Mouse (Mus musculus): Measurements from ENCODE around the gene Acap1. TPM values are rescaled to one million over a fixed set of nuclear protein-coding genes. Genes with fewer than 3 reads are reported as not detected.

The Acap1 gene
- polyA plus RNA-seq, 1 experiment, result 11.6 TPM

DNA sequence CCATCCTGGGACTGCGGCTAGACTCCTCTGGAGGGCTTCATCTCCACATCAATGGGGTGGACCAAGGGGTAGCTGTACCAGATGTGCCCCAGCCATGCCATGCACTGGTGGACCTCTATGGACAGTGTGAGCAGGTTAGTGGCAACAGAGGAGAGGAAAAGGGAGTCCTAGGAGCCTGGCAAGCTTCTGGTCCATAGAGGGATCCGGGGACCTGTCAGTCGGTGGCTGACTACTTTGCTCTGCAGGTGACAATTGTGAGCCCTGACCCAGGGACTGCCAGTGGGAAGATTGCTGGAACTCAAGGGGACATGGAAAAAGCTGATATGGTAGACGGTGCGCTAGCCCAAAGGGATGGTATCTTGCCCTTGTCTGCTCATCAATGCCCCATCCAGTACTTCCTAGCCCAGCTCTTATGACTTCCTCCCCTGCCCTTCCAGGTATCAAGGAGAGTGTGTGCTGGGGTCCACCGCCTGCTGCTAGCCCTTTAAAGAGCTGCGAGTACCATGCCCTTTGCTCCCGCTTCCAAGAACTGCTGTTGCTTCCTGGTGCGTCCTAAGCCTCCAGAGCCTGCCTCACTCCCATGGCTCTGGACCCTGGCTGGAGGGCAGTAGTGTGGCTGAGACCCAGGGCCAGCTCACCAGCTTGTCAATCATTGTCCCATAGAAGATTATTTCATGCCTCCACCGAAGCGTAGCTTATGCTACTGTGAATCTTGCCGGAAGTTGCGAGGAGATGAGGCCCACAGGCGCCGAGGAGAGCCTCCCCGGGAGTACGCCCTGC is 15.6 kb upstream of the Acap1 start:
- Histone ChIP-seq H3K27ac (ENCODE audit: insufficient read depth, low read depth, low read length) (peak overlapping the region; percentile 52; the same call in 1 of the 2 replicates), H3K36me3 (ENCODE audit: control insufficient read depth, insufficient read depth, low read length) (peaks cover 70% of the 10 kb centered on the region), H3K27me3 (ENCODE audit: control insufficient read depth, insufficient read depth, low read length) (no peaks in the 10 kb centered on the region), H3K4me3 (ENCODE audit: low read depth, low read length) (peak overlapping the region; percentile 45), H3K4me1 (ENCODE audit: control insufficient read depth, insufficient read depth, insufficient read length, low read length) (peaks cover 9% of the 10 kb centered on the region)
- TF ChIP-seq CTCF (IDR thresholded peaks at IDR 0.05; ENCODE audit: extremely low read depth, insufficient read length, insufficient replicate concordance, low read depth, low read length) (no peak), POLR2A (IDR thresholded peaks at IDR 0.05; ENCODE audit: low read depth, low read length) (no peak)
- 77% methylated on average over 17 of the region's 17 CpGs for WGBS

- 89% methylated on average over 8 of the region's 8 CpGs for WGBS
These were observed 14.8 kb upstream of the Acap1 start for GRCm38 (mm10) chr11:69910177-69910576.

GRCm38 (mm10) chr11:69909174-69909573 is 13.8 kb upstream of the Acap1 start:
- Histone ChIP-seq H3K4me1 (ENCODE audit: control insufficient read depth, insufficient read depth, insufficient read length, low read length) (peaks cover 3% of the 10 kb centered on the region; the same call in 1 of the 2 replicates), H3K27me3 (ENCODE audit: control insufficient read depth, insufficient read depth, low read length) (no peaks in the 10 kb centered on the region), H3K36me3 (ENCODE audit: control insufficient read depth, insufficient read depth, low read length) (peaks cover 74% of the 10 kb centered on the region), H3K4me3 (ENCODE audit: low read depth, low read length) (no peak overlapping the region), H3K27ac (ENCODE audit: insufficient read depth, low read depth, low read length) (no peak overlapping the region)
- TF ChIP-seq POLR2A (IDR thresholded peaks at IDR 0.05; ENCODE audit: low read depth, low read length), result no peak
- no peak for TF ChIP-seq CTCF (IDR thresholded peaks at IDR 0.05; ENCODE audit: extremely low read depth, insufficient read length, insufficient replicate concordance, low read depth, low read length)
- 87% methylated on average over 5 of the region's 5 CpGs for WGBS

More at GRCm38 (mm10) chr11:69910177-69910576, 14.8 kb upstream of the Acap1 start:
- H3K4me3 ChIP-seq (ENCODE audit: low read depth, low read length), result no peak overlapping the region
- H3K36me3 ChIP-seq (ENCODE audit: control insufficient read depth, insufficient read depth, low read length), result peaks cover 72% of the 10 kb centered on the region
- no peaks in the 10 kb centered on the region for H3K27me3 ChIP-seq (ENCODE audit: control insufficient read depth, insufficient read depth, low read length)
- H3K27ac ChIP-seq (ENCODE audit: insufficient read depth, low read depth, low read length), result no peak overlapping the region
- H3K4me1 ChIP-seq (ENCODE audit: control insufficient read depth, insufficient read depth, insufficient read length, low read length), result peaks cover 9% of the 10 kb centered on the region
- TF ChIP-seq CTCF (IDR thresholded peaks at IDR 0.05; ENCODE audit: extremely low read depth, insufficient read length, insufficient replicate concordance, low read depth, low read length) (no peak), POLR2A (IDR thresholded peaks at IDR 0.05; ENCODE audit: low read depth, low read length) (no peak)

- Histone ChIP-seq H3K4me3 (ENCODE audit: low read depth, low read length) (no peak overlapping the region), H3K4me1 (ENCODE audit: control insufficient read depth, insufficient read depth, insufficient read length, low read length) (peaks cover 3% of the 10 kb centered on the region; the same call in 1 of the 2 replicates), H3K36me3 (ENCODE audit: control insufficient read depth, insufficient read depth, low read length) (peaks cover 79% of the 10 kb centered on the region), H3K27ac (ENCODE audit: insufficient read depth, low read depth, low read length) (no peak overlapping the region), H3K27me3 (ENCODE audit: control insufficient read depth, insufficient read depth, low read length) (no peaks in the 10 kb centered on the region)
- TF ChIP-seq POLR2A (IDR thresholded peaks at IDR 0.05; ENCODE audit: low read depth, low read length) (no peak), CTCF (IDR thresholded peaks at IDR 0.05; ENCODE audit: extremely low read depth, insufficient read length, insufficient replicate concordance, low read depth, low read length) (no peak)
- 88% methylated on average over 11 of the region's 11 CpGs for WGBS
These were observed 13.3 kb upstream of the Acap1 start for GRCm38 (mm10) chr11:69908645-69909044.

DNA sequence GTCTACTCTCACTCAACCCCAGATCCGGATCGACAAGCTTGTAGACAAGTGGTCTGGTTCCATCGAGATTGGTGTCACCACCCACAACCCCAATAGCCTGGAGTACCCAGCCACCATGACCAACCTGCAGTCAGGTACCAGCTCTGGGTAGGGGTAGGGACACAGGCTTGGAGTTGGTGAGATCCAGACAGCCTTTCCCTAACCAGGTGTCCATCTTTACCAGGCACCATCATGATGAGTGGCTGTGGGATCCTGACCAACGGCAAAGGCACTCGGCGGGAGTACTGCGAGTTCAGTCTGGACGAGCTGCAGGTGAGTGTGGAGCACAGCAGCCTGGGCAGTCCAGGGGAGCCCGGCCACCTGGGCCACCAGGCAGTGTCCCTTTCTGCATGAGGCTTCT is 9.0 kb upstream of the Acap1 start:
- H3K27me3 ChIP-seq (ENCODE audit: control insufficient read depth, insufficient read depth, low read length), result no peaks in the 10 kb centered on the region
- no peak overlapping the region for H3K27ac ChIP-seq (ENCODE audit: insufficient read depth, low read depth, low read length)
- 95% methylated on average over 9 of the region's 9 CpGs for WGBS
- peaks cover 13% of the 10 kb centered on the region for H3K4me1 ChIP-seq (ENCODE audit: control insufficient read depth, insufficient read depth, insufficient read length, low read length)
- TF ChIP-seq CTCF (IDR thresholded peaks at IDR 0.05; ENCODE audit: extremely low read depth, insufficient read length, insufficient replicate concordance, low read depth, low read length) (no peak), POLR2A (IDR thresholded peaks at IDR 0.05; ENCODE audit: low read depth, low read length) (no peak)
- H3K36me3 ChIP-seq (ENCODE audit: control insufficient read depth, insufficient read depth, low read length), result peaks cover 50% of the 10 kb centered on the region
- no peak overlapping the region for H3K4me3 ChIP-seq (ENCODE audit: low read depth, low read length)

DNA sequence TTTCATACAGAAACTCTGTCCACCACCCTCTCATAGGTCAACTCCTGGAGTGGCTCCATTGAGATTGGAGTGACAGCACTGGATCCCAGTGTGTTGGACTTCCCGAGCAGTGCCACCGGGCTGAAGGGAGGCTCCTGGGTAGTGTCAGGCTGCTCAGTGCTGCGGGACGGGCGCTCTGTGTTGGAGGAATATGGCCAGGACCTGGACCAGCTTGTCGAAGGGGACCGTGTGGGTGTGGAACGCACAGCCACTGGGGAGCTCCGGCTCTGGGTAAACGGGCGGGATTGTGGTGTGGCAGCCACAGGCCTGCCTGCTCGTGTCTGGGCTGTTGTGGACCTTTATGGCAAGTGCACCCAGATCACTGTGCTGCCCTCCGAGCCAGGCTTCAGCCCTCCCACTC is 7.6 kb upstream of the Acap1 start:
- H3K27me3 ChIP-seq (ENCODE audit: control insufficient read depth, insufficient read depth, low read length), result no peaks in the 10 kb centered on the region
- TF ChIP-seq POLR2A (IDR thresholded peaks at IDR 0.05; ENCODE audit: low read depth, low read length), result no peak
- no peak overlapping the region for H3K4me3 ChIP-seq (ENCODE audit: low read depth, low read length)
- H3K36me3 ChIP-seq (ENCODE audit: control insufficient read depth, insufficient read depth, low read length), result peaks cover 38% of the 10 kb centered on the region
- H3K27ac ChIP-seq (ENCODE audit: insufficient read depth, low read depth, low read length), result no peak overlapping the region
- 81% methylated on average over 13 of the region's 13 CpGs for WGBS
- peaks cover 13% of the 10 kb centered on the region for H3K4me1 ChIP-seq (ENCODE audit: control insufficient read depth, insufficient read depth, insufficient read length, low read length)

- no peaks in the 10 kb centered on the region for H3K27me3 ChIP-seq (ENCODE audit: control insufficient read depth, insufficient read depth, low read length)
- peaks cover 13% of the 10 kb centered on the region for H3K4me1 ChIP-seq (ENCODE audit: control insufficient read depth, insufficient read depth, insufficient read length, low read length)
- peak overlapping the region; percentile 87 for H3K4me3 ChIP-seq (ENCODE audit: low read depth, low read length)
- H3K36me3 ChIP-seq (ENCODE audit: control insufficient read depth, insufficient read depth, low read length), result peaks cover 28% of the 10 kb centered on the region
- no peak for TF ChIP-seq POLR2A (IDR thresholded peaks at IDR 0.05; ENCODE audit: low read depth, low read length)
- TF ChIP-seq CTCF (IDR thresholded peaks at IDR 0.05; ENCODE audit: extremely low read depth, insufficient read length, insufficient replicate concordance, low read depth, low read length), result no peak
- WGBS, result under 1% methylated on average over 35 of the region's 39 CpGs
- H3K27ac ChIP-seq (ENCODE audit: insufficient read depth, low read depth, low read length), result peak overlapping the region; percentile 41
These were observed 6.7 kb upstream of the Acap1 start for GRCm38 (mm10) chr11:69901993-69902392.
